Mouse (Mus musculus): ENCODE results near the gene Sugct.

- TF ChIP-seq HCFC1 (IDR thresholded peaks at IDR 0.05; ENCODE audit: borderline replicate concordance, insufficient read depth, low read length) (no peak), MAFK (IDR thresholded peaks at IDR 0.05; ENCODE audit: insufficient read depth, low read depth, low read length) (no peak)
Observed at GRCm38 (mm10) chr13:16825619-16826018, 869.7 kb downstream of the Sugct start.
